Mouse (Mus musculus) limb, embryonic 11.5 days (tissue): ENCODE data around the gene Cmbl. TPM values are rescaled to one million over a fixed set of nuclear protein-coding genes. Genes with fewer than 3 reads are reported as not detected.
A peak's percentile ranks its signal among the peaks of the same experiment; 100 is the strongest.

ENCODE experiments used
- ATAC-seq: fragments of 200-750 bp; cut with Nextera tagmentation; 2 replicates; pipeline ENCODE4 v1.8.0; 2017; ENCODE audit warnings: low read depth; ENCODE audit not compliant: insufficient number of reproducible peaks, low FRiP score, low TSS enrichment
- DNase-seq: peaks from one replicate; pipeline ENCODE4 v3.0.0-alpha.2; 2015; ENCODE audit warnings: low spot score
- H3K27ac ChIP-seq: fragments of 300-500 bp; sonication (generic); replicated peaks from 2 replicates; pipeline ENCODE4 v1.5.1; 2014; ENCODE audit warnings: low read depth, mild to moderate bottlenecking, low read length
- H3K27me3 ChIP-seq: fragments of 300-500 bp; sonication (generic); 2 replicates; pipeline ENCODE4 v1.6.1; 2014; ENCODE audit warnings: mild to moderate bottlenecking, low read length, mixed read lengths; ENCODE audit not compliant: control insufficient read depth, insufficient read depth
- H3K36me3 ChIP-seq: fragments of 300-500 bp; sonication (generic); 2 replicates; pipeline ENCODE4 v1.6.1; 2014; ENCODE audit warnings: mild to moderate bottlenecking, low read length, moderate library complexity, mixed read lengths; ENCODE audit not compliant: control insufficient read depth, insufficient read depth
- H3K4me1 ChIP-seq: fragments of 300-500 bp; sonication (generic); 2 replicates; pipeline ENCODE4 v1.6.1; 2014; ENCODE audit warnings: low read length, mixed read lengths; ENCODE audit not compliant: control insufficient read depth, insufficient read depth
- H3K4me2 ChIP-seq: fragments of 300-500 bp; sonication (generic); 2 replicates; pipeline ENCODE4 v1.6.1; 2014; ENCODE audit warnings: low read depth, mild to moderate bottlenecking, moderate library complexity; ENCODE audit not compliant: severe bottlenecking
- H3K4me3 ChIP-seq: fragments of 300-500 bp; sonication (generic); 2 replicates; pipeline ENCODE4 v1.5.1; 2014; ENCODE audit warnings: low read depth, low read length
- H3K9ac ChIP-seq: fragments of 300-500 bp; sonication (generic); 2 replicates; pipeline ENCODE4 v1.6.1; 2014; ENCODE audit warnings: mild to moderate bottlenecking, low read length
- H3K9me3 ChIP-seq: fragments of 300-500 bp; sonication (generic); 2 replicates; pipeline ENCODE4 v1.6.1; 2016; ENCODE audit warnings: low read length; ENCODE audit not compliant: control insufficient read depth
- WGBS: fragments of 180-500 bp; shearing (Covaris S2); extraction: QIAGEN DNeasy Blood & Tissue Kit; methylation state at CpG from one replicate; pipeline ENCODE4 v1.1.7; 2014; 5-methylcytosine and 5-hydroxymethylcytosine counted together
- polyA plus RNA-seq: library from polyadenylated mRNA; unstranded; fragments of >200 nt; fragmentation: Nextera tagmentation; extraction: Ambion mirVana; gene quantifications from 2 replicates; pipeline ENCODE4 v1.2.1, GENCODE M21; 2014

Cmbl gene
- polyA plus RNA-seq, 1 experiment from 2014 or later = 1.1 TPM

DNA sequence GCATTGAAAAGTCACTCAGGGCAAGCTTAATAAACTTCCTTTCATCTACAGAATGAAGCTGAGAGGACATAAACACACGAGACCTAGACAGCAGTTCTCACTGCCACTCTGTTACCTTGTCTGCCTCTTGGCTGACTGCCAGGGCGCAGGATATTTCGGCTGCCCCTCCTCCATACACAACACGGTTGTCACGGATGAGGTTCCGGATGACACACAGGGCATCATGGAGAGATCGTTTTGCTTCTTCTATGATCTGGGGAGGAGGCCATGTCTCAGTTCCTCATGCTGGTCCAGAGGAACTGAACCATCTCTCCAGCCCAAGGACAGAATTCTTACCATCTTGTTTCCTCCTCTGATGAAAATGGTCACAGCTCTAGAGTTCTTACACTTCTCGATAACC lies 27.3 kb downstream of the Cmbl start:
- Histone ChIP-seq H3K27me3 (no peaks in the 10 kb centered on the region), H3K9ac (no peak overlapping the region), H3K4me1 (no peaks in the 10 kb centered on the region), H3K4me3 (no peak overlapping the region), H3K27ac (no peak overlapping the region), H3K4me2 (no peak overlapping the region), H3K36me3 (peaks cover 40% of the 10 kb centered on the region), H3K9me3 (no peaks in the 10 kb centered on the region)
- DNase-seq (no peak), ATAC-seq (no peak)
- 95% methylated on average over 8 of the region's 8 CpGs for WGBS

DNA sequence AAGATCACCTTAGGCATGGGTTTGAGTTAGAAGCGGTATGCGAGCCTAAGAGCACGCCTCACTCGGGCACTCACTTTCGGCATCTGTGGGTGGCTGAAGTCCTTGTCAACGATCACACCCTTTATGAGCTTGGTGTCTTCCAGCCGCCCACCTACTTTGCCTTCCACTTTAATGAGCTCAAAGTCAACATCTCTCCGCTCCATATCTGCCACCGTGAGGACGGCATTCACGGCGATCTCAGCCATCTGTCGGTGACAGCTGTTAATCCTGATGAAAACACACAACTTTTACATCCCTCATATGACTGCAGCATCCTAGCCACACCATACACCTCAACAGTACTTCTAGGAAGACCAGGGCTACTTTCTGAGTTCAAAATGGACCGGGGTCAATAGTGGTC lies 29.1 kb downstream of the Cmbl start:
- no peak overlapping the region for H3K9ac ChIP-seq

DNA sequence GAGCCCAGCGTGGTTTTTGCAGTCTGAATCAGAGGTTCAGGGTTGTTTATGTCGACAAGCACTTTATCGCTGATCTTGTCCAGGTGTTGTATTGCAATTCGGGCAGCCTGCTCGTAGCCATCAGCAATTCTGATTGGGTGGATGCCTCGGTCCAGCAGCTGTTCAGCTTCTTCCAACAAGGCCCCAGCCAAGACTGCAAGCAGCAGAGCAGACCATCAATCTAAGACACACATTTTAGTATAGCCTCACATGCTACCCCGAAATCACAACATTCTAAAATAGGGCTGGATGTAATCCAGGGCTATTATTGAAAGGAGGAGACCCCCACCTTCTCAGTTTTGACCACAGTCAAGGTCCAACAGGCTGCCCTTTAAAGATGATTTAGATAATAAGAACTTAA lies 30.5 kb downstream of the Cmbl start:
- Histone ChIP-seq H3K9me3 (no peaks in the 10 kb centered on the region), H3K27me3 (no peaks in the 10 kb centered on the region), H3K4me1 (peaks cover 5% of the 10 kb centered on the region; the same call in 1 of the 2 replicates), H3K27ac (no peak overlapping the region), H3K4me2 (no peak overlapping the region), H3K36me3 (peaks cover 29% of the 10 kb centered on the region), H3K4me3 (no peak overlapping the region), H3K9ac (no peak overlapping the region)
- ATAC-seq (no peak), DNase-seq (no peak)
- 87% methylated on average over 7 of the region's 7 CpGs for WGBS

More for the DNA sequence above, 29.1 kb downstream of the Cmbl start:
- no peak overlapping the region for H3K4me3 ChIP-seq
- no peaks in the 10 kb centered on the region for H3K9me3 ChIP-seq
- no peak overlapping the region for H3K27ac ChIP-seq
- no peak overlapping the region for H3K4me2 ChIP-seq
- no peaks in the 10 kb centered on the region for H3K27me3 ChIP-seq
- peaks cover 40% of the 10 kb centered on the region for H3K36me3 ChIP-seq
- WGBS = 93% methylated on average over 14 of the region's 14 CpGs
- no peak for ATAC-seq
- DNase-seq = no peak
- no peaks in the 10 kb centered on the region for H3K4me1 ChIP-seq

DNA sequence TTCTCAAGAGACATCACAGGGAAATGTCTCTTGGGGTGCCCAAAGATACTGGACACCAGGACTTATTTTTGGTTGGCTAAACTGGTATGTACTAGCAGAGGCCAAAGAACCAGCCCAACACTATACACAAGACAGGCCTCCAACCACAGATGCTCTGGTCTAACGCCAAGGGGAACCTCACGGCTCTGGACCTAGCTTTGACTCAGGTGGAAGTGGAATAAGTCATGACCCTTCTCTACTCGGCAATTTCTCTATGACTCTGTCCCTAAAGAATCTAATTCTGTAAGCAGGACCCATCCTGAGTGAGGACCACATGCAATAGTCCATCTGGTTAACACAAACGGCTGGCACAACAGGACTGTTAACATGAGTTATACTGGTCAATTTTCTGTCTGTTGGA lies 34.6 kb downstream of the Cmbl start:
- Histone ChIP-seq H3K27me3 (no peaks in the 10 kb centered on the region), H3K27ac (no peak overlapping the region), H3K36me3 (peaks cover 5% of the 10 kb centered on the region; the same call in 1 of the 2 replicates), H3K9me3 (no peaks in the 10 kb centered on the region), H3K9ac (no peak overlapping the region), H3K4me1 (peaks cover 8% of the 10 kb centered on the region), H3K4me2 (peak overlapping the region; percentile 81), H3K4me3 (no peak overlapping the region)
- DNase-seq = no peak
- no peak for ATAC-seq
- 77% methylated on average over 4 of the region's 4 CpGs for WGBS

DNA sequence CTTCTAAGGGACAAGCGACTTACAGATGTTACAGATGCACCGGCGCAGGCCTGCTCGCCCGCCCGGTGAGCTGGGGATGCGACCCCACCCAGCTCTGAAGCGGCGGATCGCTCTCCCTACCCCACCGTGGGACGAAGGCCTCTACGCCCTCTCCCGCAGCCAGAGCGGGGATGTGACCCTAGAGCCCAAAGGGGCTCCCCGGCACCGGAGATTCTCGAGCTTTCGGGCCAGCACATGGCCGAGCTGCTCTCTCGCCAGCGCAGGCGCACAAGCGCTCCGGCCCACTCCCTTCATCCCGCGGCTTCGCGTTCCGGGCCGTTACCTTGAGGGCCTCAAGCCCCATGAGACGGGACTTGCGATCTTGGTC lies 36.1 kb downstream of the Cmbl start:
- Histone ChIP-seq H3K27me3 (no peaks in the 10 kb centered on the region), H3K9me3 (no peaks in the 10 kb centered on the region), H3K36me3 (no peaks in the 10 kb centered on the region; the same call in 1 of the 2 replicates), H3K9ac (peak overlapping the region; percentile 97), H3K27ac (peak overlapping the region; percentile 47; the same call in 1 of the 2 replicates), H3K4me3 (peak overlapping the region; percentile 96), H3K4me2 (peak overlapping the region; percentile 81), H3K4me1 (peaks cover 8% of the 10 kb centered on the region)
- WGBS = under 1% methylated on average over 33 of the region's 33 CpGs
- ATAC-seq = peak; percentile 42
- DNase-seq = no peak

DNA sequence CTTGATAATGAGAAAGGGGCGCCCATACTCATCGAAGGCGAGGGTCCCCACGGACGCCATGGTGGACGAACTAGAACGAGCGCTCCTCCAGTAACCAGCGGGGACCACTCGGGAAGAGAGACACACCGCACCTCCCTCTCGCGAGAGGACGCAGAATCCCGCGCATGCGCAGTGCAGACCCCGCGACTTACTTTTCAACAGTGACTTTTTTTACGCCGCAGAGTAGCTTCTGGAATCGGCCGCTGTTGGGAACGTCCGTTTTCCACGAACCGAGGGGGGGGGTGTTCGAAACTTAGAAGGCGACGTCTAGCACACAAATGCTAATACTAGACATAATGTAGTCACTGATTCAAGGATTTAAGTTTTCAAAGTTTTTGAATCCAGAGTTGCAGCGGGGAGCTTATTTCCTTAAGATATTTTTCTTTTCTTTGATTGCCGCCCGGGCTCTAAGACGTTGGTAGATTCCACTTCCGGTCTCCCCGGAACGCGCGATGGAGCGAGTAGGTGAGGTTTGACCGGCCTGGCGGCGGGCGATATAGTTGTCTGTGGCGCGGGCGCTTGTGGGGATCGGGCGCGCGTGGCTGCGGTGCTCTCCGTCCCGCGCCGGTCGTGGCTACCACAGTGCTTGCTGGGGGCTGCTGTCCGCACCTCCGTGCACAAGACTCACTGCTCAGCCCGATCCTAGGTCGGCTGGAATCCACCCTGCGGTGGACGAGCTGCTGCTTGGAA lies 36.6 kb downstream of the Cmbl start, which contains the start of the genes Cct5 and Fam173b:
TSS of gene Cct5 (minus strand) at position 159 of the 729 bp plus-strand sequence.
TSS of gene Fam173b (plus strand) at position 207 of the 729 bp plus-strand sequence.
- ATAC-seq = peak; percentile 91
- peak within 1 kb of the TSS; percentile 96 for H3K4me3 ChIP-seq
- H3K4me2 ChIP-seq = peak within 1 kb of the TSS; percentile 81
- WGBS = under 1% methylated on average over 63 of the region's 63 CpGs
- DNase-seq = peak; percentile 100
- no peaks in the 10 kb centered on the region for H3K36me3 ChIP-seq
- H3K9ac ChIP-seq = peak within 1 kb of the TSS; percentile 97
- H3K4me1 ChIP-seq = peaks cover 8% of the 10 kb centered on the region
- peak within 1 kb of the TSS; percentile 88 for H3K27ac ChIP-seq
- no peaks in the 10 kb centered on the region for H3K27me3 ChIP-seq
- H3K9me3 ChIP-seq = no peaks in the 10 kb centered on the region

DNA sequence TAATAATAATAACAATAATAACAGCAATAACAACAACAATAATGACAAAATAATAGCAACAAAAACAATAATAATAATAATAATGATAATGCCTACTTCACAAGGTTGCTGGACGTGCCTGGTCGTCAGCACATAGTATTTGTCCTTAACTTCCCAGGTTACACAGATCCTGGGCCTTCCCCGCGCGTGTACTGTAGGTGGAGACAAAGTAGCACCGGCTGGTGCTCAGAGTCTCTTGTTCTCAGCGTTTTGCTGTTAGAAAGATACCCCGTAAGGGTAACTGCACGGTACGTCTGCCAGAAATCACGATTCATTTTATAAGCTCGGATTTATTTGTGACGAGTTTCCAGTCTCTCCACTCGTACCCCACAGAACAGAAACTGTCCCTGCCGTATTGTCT lies 37.2 kb downstream of the Cmbl start:
- DNase-seq (peak; percentile 79), ATAC-seq (peak; percentile 69)
- peak overlapping the region; percentile 97 for H3K9ac ChIP-seq
- no peaks in the 10 kb centered on the region for H3K9me3 ChIP-seq
- 7% methylated on average over 15 of the region's 15 CpGs for WGBS
- peak overlapping the region; percentile 43 for H3K4me2 ChIP-seq
- H3K4me3 ChIP-seq = peak overlapping the region; percentile 96
- no peaks in the 10 kb centered on the region for H3K27me3 ChIP-seq
- peak overlapping the region; percentile 88 for H3K27ac ChIP-seq
- peaks cover 8% of the 10 kb centered on the region for H3K4me1 ChIP-seq
- H3K36me3 ChIP-seq = no peaks in the 10 kb centered on the region

DNA sequence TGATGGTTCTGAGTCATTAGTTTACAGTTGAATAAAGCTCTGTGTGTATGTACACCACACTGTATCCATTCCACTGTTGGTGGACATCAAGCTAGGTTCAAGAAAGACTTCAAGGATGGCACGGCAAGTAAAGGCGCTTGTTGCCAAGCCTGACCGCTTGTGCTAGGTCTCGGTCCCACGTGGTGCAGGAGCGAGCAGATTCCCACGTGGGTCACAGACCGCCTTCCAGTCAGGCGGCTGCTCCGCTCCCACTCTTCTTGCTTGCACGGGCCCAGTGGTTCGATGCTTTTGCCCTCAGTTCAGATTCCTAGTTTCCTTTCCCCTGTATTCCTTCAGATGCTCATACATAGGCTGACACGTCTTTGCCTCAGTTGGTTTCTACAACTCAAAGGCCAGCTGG lies 37.9 kb downstream of the Cmbl start:
- H3K27ac ChIP-seq = no peak overlapping the region
- H3K9ac ChIP-seq = no peak overlapping the region
- no peaks in the 10 kb centered on the region for H3K36me3 ChIP-seq
- 93% methylated on average over 13 of the region's 13 CpGs for WGBS
- H3K9me3 ChIP-seq = no peaks in the 10 kb centered on the region
- peaks cover 8% of the 10 kb centered on the region for H3K4me1 ChIP-seq
- no peaks in the 10 kb centered on the region for H3K27me3 ChIP-seq
- no peak for DNase-seq
- H3K4me2 ChIP-seq = peak overlapping the region; percentile 43
- H3K4me3 ChIP-seq = peak overlapping the region; percentile 96
- ATAC-seq = no peak
